Mouse (Mus musculus) small intestine, adult 2 months (tissue): ENCODE results near the gene Cd9.

Experiments used
- CTCF ChIP-seq: fragments of 200-500 bp; IDR thresholded peaks from 2 replicates; pipeline ENCODE4 v1.5.1; 2012; ENCODE audit warnings: low read depth, mild to moderate bottlenecking, control low read depth, inconsistent platforms, low read length, moderate library complexity, mixed read lengths; ENCODE audit not compliant: insufficient replicate concordance, insufficient read length; ENCODE audit errors: extremely low read depth
- POLR2A ChIP-seq: fragments of 200-500 bp; IDR thresholded peaks from 2 replicates; pipeline ENCODE4 v1.6.1; 2012; ENCODE audit warnings: low read depth, mild to moderate bottlenecking, control low read depth, inconsistent platforms, low read length, moderate library complexity

DNA sequence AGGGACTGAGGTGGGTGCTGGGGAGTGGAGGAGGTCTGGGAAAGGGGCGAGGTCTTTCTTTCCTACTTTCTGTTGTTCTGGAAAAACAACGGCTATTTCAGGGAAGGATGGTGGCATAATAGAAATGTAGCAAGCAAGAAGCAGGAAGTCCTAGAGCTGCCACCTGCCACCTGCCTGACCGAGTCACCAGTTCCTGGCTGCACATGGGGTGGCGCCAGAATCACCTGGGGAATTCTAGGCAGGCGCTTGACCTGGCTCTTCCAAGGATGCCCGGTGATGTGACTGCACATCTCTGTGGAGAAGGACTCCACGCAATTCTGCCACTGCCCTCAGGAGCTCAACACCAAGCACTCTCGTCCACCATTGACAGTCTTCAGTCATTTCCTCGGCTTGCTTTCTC, 15.2 kb downstream of the Cd9 start:
- TF ChIP-seq POLR2A: no peak
- TF ChIP-seq CTCF: no peak
